8 mouse cellular contexts compared by ENCODE assay signal in the genomic region with DNA sequence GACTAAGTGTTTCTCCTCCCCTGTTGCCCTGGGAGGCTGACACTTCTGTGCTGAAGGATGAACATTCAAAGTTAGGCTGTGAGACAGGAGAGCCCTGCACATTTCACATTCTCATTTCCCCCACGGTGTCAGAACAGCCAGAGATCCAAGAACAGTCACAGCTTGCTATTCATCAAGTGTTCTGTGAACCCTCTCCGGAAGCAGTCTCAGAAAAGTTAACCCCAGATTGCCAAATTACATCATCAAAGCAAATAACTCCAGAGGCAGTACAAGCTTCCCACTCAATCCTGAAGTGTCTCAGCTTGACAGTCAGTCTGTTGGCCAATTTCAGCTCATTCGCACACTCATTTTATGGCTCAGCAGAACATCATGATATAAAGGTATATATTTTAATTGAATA. TPM values are rescaled to one million over a fixed set of nuclear protein-coding genes. Genes with fewer than 3 reads are reported as not detected.
A peak's percentile ranks its signal among the peaks of the same experiment; 100 is the strongest.
DNase-seq lines count a peak whose midpoint lies in the region; ATAC-seq lines count a peak whose summit lies in the region.

No protein-coding gene starts in this region.

- H3K9ac ChIP-seq in forebrain, embryonic 13.5 days: no peak overlapping the region

- H3K4me2 ChIP-seq in forebrain, embryonic 13.5 days: peak overlapping the region; percentile 67

- peak; percentile 55 for ATAC-seq in forebrain, embryonic 13.5 days

- 6% methylated on average over 3 of the region's 3 CpGs for WGBS in forebrain, embryonic 13.5 days
- WGBS in macrophage (ENCODE audit: missing documents): 4% methylated on average over 3 of the region's 3 CpGs

- H3K27me3 ChIP-seq in forebrain, embryonic 13.5 days: no peaks in the 10 kb centered on the region

- peak; percentile 22 for DNase-seq in left cerebral cortex, adult 11 months (ENCODE audit: low spot score)
- DNase-seq in left cerebral cortex, postnatal 4 days: no peak
- DNase-seq in heart, postnatal 4 days: peak; percentile 36
- DNase-seq in left cerebral cortex, adult 18-20 months (ENCODE audit: low spot score in 2 of 2): peak; percentile 7 to 20
- peak; percentile 71 for DNase-seq in telencephalon, adult 2 months (ENCODE audit: low read depth, low spot score)
- no peak for DNase-seq in urinary bladder, adult 2 months (ENCODE audit: low spot score)

- H3K9me3 ChIP-seq in forebrain, embryonic 13.5 days (replicated peaks): no peaks in the 10 kb centered on the region

- no peaks in the 10 kb centered on the region for H3K79me2 ChIP-seq in macrophage (ENCODE audit: inconsistent target)

- intact Hi-C loops in left cerebral cortex, postnatal 4 days (cut with DNase I): no loop called here

- H3K4me1 ChIP-seq in forebrain, embryonic 13.5 days: peaks cover 5% of the 10 kb centered on the region

- H3K36me3 ChIP-seq in forebrain, embryonic 13.5 days (ENCODE audit: poor library complexity, severe bottlenecking): no peaks in the 10 kb centered on the region
- no peaks in the 10 kb centered on the region for H3K36me3 ChIP-seq in macrophage (ENCODE audit: inconsistent target)

- no peak overlapping the region for H3K27ac ChIP-seq in forebrain, embryonic 13.5 days
- H3K27ac ChIP-seq in macrophage: no peak overlapping the region

- peak overlapping the region; percentile 43 for H3K4me3 ChIP-seq in forebrain, embryonic 13.5 days
- H3K4me3 ChIP-seq in macrophage (ENCODE audit: inconsistent target): peak overlapping the region; percentile 39; the same call in 1 of the 2 replicates

RNA-seq across cellular contexts. Expression of a gene that starts 0.6 kb away (rescaled TPM):
- 1 to 10 TPM; 3.7 to 4.5 TPM for total RNA-seq in left cerebral cortex, postnatal 4 days (2021)
- polyA plus RNA-seq in forebrain, embryonic 13.5 days (2015; fragmentation: Nextera tagmentation; extraction: Ambion mirVana): 0.63 and 0.82 TPM in 2 replicates
- total RNA-seq in heart, postnatal 4 days (2021): 1 to 10 TPM; 4.5 to 4.7 TPM
- 10 to 100 TPM; 10.6 to 12.7 TPM for total RNA-seq in left cerebral cortex, adult 18-20 months (2021)
- 1 to 10 TPM in 7 of 26 experiments, under 1 TPM in 19; 0.13 to 1.7 (median 0.52) TPM for total RNA-seq in macrophage (2018; cell fraction: chromatin; rRNA removed)
- total RNA-seq in macrophage (2018; cell fraction: cytosol; rRNA removed): under 1 TPM; 0.07 to 0.38 (median 0.19) TPM
- under 1 TPM in 25 of 26 experiments, not detected in 1; 0.17 to 0.84 (median 0.50) TPM for total RNA-seq in macrophage (2018; cell fraction: nucleus; rRNA removed)
- 0.20 to 0.23 TPM (median 0.22 TPM) in 3 replicates for polyA plus RNA-seq in macrophage (2018)
- 6.7 and 6.8 TPM in 2 replicates for polyA plus RNA-seq in urinary bladder, adult 2 months (2012; rRNA removed)

Comparison
In these comparisons a context has a peak if more than half of its experiments do, and no peak if none do; other contexts are left out.
1. DNase-seq: peak in left cerebral cortex, adult 11 months (single experiment), heart, postnatal 4 days (single experiment), left cerebral cortex, adult 18-20 months (2 of 2) and telencephalon, adult 2 months (single experiment); none in left cerebral cortex, postnatal 4 days (single experiment) and urinary bladder, adult 2 months (single experiment).